Mouse (Mus musculus) thymus, adult 2 months (tissue): ENCODE measurements around the gene Hspa4. TPM values are rescaled to one million over a fixed set of nuclear protein-coding genes. Genes with fewer than 3 reads are reported as not detected.

ENCODE experiments used
- DNase-seq: peaks from one replicate; pipeline ENCODE4 v3.0.0; 2021
- H3K27ac ChIP-seq: fragments of 200-500 bp; 2 replicates; pipeline ENCODE4 v1.5.1; 2012; ENCODE audit warnings: low read length, control low read depth; ENCODE audit not compliant: control insufficient read depth, insufficient read depth
- H3K27me3 ChIP-seq: fragments of 200-500 bp; 2 replicates; pipeline ENCODE4 v1.6.1; 2012; ENCODE audit warnings: mild to moderate bottlenecking, low read length, moderate library complexity, mixed read lengths; ENCODE audit not compliant: control insufficient read depth, insufficient read depth
- H3K36me3 ChIP-seq: fragments of 200-500 bp; 2 replicates; pipeline ENCODE4 v1.6.1; 2012; ENCODE audit warnings: mild to moderate bottlenecking, low read length, moderate library complexity; ENCODE audit not compliant: control insufficient read depth, insufficient read depth
- H3K4me1 ChIP-seq: fragments of 200-500 bp; replicated peaks from 2 replicates; pipeline ENCODE4 v1.6.1; 2012; ENCODE audit warnings: low read length; ENCODE audit not compliant: control insufficient read depth, insufficient read depth
- H3K4me3 ChIP-seq: fragments of 200-500 bp; 2 replicates; pipeline ENCODE4 v1.5.1; 2012; ENCODE audit warnings: mild to moderate bottlenecking, low read length, control low read depth, moderate library complexity; ENCODE audit not compliant: control insufficient read depth, insufficient read depth
- CTCF ChIP-seq: fragments of 200-500 bp; IDR thresholded peaks from 2 replicates; pipeline ENCODE4 v1.5.1; 2012; ENCODE audit warnings: mild to moderate bottlenecking, control low read depth, low read length, moderate library complexity, borderline replicate concordance; ENCODE audit not compliant: control insufficient read depth, poor library complexity, insufficient read depth; ENCODE audit errors: extremely low read depth
- POLR2A ChIP-seq: fragments of 200-500 bp; IDR thresholded peaks from 2 replicates; pipeline ENCODE4 v1.6.1; 2012; ENCODE audit warnings: mild to moderate bottlenecking, low read length, control low read depth, moderate library complexity; ENCODE audit not compliant: control insufficient read depth, poor library complexity, insufficient read depth; ENCODE audit errors: extremely low read depth
- WGBS: fragments of 180-500 bp; shearing (Covaris S2); methylation state at CpG from one replicate; pipeline ENCODE4 v1.1.7; 2018; 5-methylcytosine and 5-hydroxymethylcytosine counted together
- polyA plus RNA-seq: library from polyadenylated mRNA; depleted of rRNA; stranded (reverse); fragments of >200 nt; gene quantifications from 2 replicates; pipeline ENCODE4 v1.2.3, GENCODE M21; 2012

Gene Hspa4
- polyA plus RNA-seq, 1 experiment, result 29.3 TPM

DNA sequence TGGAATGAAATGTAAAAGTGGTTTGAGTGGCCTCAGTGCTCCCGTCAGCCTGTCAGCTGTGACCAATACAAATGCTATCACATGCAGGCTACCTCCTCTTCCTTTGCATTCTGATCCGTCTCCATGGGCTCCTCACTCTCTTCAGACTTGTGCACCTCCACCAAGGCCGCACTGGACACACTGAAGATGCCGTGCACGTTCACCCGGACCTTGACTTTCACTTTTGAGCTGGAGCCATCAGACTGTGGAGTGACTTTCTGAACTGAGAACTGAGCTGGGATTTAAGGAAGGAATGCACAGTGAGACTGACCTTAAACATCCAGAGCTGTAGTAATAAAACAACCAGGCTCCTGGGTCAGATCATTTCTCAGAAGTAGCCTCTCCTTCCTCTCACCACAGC is 30.7 kb downstream of the Hspa4 start:
- WGBS, result 92% methylated on average over 6 of the region's 6 CpGs

DNA sequence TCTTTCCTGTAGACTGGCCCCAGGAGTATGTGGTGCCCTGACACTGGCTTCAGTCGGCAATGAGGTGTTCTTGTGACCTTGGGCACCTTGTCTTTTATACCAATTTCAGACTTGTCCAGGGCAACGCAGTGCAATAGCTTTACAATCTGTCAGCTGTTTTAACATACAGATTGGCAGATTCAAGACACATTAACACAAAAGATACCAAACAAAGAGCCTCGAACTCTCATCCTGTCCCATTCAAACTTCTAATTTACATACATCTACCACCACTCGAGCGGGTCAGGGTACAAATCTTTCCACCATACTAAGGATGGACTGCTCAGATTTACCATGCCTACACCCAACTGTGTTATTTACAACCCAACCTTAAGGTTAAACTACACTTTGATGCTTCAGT is 39.7 kb downstream of the Hspa4 start:
- TF ChIP-seq POLR2A, result no peak
- WGBS, result 92% methylated on average over 5 of the region's 5 CpGs
- H3K4me3 ChIP-seq, result no peak overlapping the region

More for the DNA sequence above, 30.7 kb downstream of the Hspa4 start:
- Histone ChIP-seq H3K27me3 (no peaks in the 10 kb centered on the region), H3K4me1 (no peaks in the 10 kb centered on the region), H3K4me3 (no peak overlapping the region), H3K27ac (no peak overlapping the region), H3K36me3 (peaks cover 98% of the 10 kb centered on the region)
- no peak for DNase-seq
- TF ChIP-seq POLR2A (no peak), CTCF (no peak)

DNA sequence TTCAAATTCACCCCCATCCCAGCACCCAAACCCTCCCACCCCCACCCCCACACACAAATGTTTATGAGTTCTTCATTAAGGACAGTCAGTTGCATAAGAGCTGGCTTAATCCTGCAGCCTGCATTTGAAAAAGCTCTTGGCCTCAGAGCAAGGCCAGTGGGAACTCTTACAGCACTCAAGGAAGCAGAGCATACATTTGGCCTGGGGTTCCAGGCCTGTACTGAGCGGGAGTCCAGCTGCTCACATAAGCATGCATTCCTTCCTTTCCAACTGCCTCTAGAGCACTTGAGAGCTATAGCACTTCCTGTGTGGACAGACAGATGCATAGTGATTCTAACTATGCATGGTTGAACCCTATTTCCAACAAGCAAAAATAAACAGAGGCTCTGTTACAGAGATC is 40.2 kb downstream of the Hspa4 start:
- TF ChIP-seq CTCF (no peak), POLR2A (no peak)
- no peak for DNase-seq
- no peak overlapping the region for H3K4me3 ChIP-seq
- no peaks in the 10 kb centered on the region for H3K27me3 ChIP-seq
- H3K36me3 ChIP-seq, result peaks cover 47% of the 10 kb centered on the region
- H3K4me1 ChIP-seq, result no peaks in the 10 kb centered on the region
- H3K27ac ChIP-seq, result no peak overlapping the region
- 91% methylated on average over 1 of the region's 1 CpGs for WGBS

More for the DNA sequence above, 39.7 kb downstream of the Hspa4 start:
- no peaks in the 10 kb centered on the region for H3K4me1 ChIP-seq
- peaks cover 52% of the 10 kb centered on the region for H3K36me3 ChIP-seq
- no peak overlapping the region for H3K27ac ChIP-seq
- H3K27me3 ChIP-seq, result no peaks in the 10 kb centered on the region
- DNase-seq, result no peak

DNA sequence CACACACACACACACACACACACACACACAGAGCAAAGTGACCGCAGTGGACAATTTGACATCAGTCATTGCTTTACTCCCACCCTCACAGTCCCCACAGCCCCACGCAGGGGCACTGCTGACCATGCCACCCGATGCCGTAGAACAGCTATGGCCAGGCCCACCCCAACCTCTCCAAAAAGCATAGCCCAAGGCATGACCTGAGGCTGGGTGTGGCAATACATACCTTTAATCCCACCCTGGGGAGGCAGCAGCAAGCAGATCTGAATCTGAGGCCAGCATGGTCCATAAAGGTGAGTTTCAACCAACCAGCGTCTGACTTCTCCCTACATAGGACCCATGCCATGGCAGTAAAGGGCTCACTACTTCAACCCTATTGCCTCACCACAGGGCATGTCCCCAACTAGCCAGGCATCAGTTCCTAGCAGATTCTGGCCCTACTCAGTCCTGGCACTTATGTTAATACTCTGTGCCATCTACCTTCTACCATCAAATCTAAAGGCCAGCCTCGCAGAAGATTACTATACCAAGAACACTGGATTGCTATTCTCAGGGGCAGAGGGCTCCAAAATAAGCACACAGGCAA is 41.1 kb downstream of the Hspa4 start:
- Histone ChIP-seq H3K4me1 (no peaks in the 10 kb centered on the region), H3K27me3 (no peaks in the 10 kb centered on the region), H3K4me3 (no peak overlapping the region), H3K27ac (no peak overlapping the region), H3K36me3 (peaks cover 38% of the 10 kb centered on the region)
- no peak for DNase-seq
- TF ChIP-seq CTCF, result no peak
- no peak for TF ChIP-seq POLR2A
- 92% methylated on average over 6 of the region's 6 CpGs for WGBS

DNA sequence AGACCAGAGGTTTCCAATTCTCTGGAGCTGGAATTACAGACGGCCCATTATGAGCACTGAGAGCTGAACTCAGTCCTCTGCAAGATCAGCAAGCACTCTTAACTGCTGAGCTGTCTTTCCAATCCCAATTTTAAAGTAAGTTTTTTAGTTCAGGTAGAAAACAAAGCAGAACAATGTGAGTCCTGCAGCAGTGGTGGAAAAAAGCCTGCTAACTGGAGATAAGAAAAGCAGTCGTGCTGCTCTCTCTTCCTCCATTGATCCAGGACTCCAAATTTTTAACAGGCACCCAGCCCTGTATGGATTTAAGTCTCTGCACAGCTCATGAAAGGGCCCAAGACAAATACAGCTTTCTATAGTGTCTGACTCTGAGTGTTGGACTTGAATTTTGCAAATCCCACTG is 43.3 kb downstream of the Hspa4 start:
- Histone ChIP-seq H3K4me1 (no peaks in the 10 kb centered on the region), H3K27ac (no peak overlapping the region), H3K4me3 (no peak overlapping the region), H3K36me3 (peaks cover 17% of the 10 kb centered on the region), H3K27me3 (no peaks in the 10 kb centered on the region)
- 88% methylated on average over 2 of the region's 2 CpGs for WGBS
- DNase-seq, result no peak
- no peak for TF ChIP-seq CTCF
- TF ChIP-seq POLR2A, result no peak

DNA sequence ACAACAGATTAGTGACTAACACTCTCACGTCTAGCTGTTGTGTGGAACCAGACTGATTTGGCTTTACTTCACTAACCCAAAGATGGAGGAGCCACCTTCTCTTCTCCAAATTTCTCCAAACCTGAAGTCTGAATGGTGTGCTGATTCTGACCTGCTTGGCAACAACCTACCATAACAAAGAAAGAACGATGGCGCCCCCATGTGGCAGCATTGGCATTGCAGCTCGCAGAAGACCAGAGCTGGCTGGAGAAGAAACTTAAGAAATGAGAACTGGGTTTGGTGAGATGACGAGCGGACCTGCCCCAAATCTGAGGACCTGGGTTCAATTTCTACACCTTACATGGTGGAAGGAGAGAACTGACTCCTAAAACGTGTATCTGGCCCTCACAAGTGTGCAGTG is 45.3 kb downstream of the Hspa4 start:
- 34% methylated on average over 7 of the region's 7 CpGs for WGBS
- no peak overlapping the region for H3K27ac ChIP-seq
- H3K4me3 ChIP-seq, result no peak overlapping the region
- no peaks in the 10 kb centered on the region for H3K4me1 ChIP-seq
- TF ChIP-seq CTCF (peak; percentile 53; the same call in 1 of the 2 replicates), POLR2A (no peak)
- no peaks in the 10 kb centered on the region for H3K36me3 ChIP-seq
- H3K27me3 ChIP-seq, result no peaks in the 10 kb centered on the region
- DNase-seq, result peak; percentile 59

DNA sequence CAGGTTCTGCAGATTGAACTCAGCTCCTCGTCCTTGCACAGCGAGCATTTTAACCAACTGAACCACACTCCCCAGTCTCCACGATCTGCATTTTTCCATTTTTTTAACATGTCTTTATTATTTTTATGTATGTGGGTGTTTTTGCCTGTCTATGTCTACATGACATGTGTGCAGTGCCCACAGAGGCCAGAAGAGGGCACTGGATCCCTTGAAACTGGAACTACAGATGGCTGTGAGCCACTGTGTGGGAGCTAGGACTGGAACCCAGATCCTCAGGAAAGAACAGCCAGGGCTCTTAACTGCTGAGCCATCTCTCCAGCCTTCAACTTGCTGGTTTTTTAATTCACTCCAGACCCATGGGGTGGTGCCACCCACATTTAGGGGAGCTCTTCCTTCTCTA is 45.8 kb downstream of the Hspa4 start:
- Histone ChIP-seq H3K27me3 (no peaks in the 10 kb centered on the region), H3K4me3 (no peak overlapping the region), H3K4me1 (no peaks in the 10 kb centered on the region), H3K36me3 (no peaks in the 10 kb centered on the region), H3K27ac (no peak overlapping the region)
- DNase-seq, result peak; percentile 54
- 98% methylated on average over 3 of the region's 3 CpGs for WGBS
- no peak for TF ChIP-seq POLR2A
- no peak for TF ChIP-seq CTCF
